Mouse (Mus musculus) ovary, postnatal 10 days (tissue): ENCODE data around the gene Gm1673.
A peak's percentile ranks its signal among the peaks of the same experiment; 100 is the strongest.
"Not testable (repeated sequence)": the region's sequence is repeated elsewhere in the genome, so short reads cannot be mapped to it uniquely, and the experiment has no call there.

Experiments used
- DNase-seq: peaks from one replicate; pipeline ENCODE4 v3.0.0; 2022; ENCODE audit warnings: low spot score

The Gm1673 gene

GRCm38 (mm10) chr5:33983309-33984121 lies at the start of gene Gm1673:
TSS of gene Gm1673 (plus strand) at chr5:33983433.
- peak; percentile 67 for DNase-seq

- no peak for DNase-seq
Observed at GRCm38 (mm10) chr5:33934081-33934480, 49.2 kb upstream of the Gm1673 start.

GRCm38 (mm10) chr5:33934877-33935276 lies 48.4 kb upstream of the Gm1673 start:
- DNase-seq = no peak

GRCm38 (mm10) chr5:33935700-33936111 lies 47.5 kb upstream of the Gm1673 start:
- DNase-seq = no peak

- peak; percentile 93 for DNase-seq
Observed at GRCm38 (mm10) chr5:33936120-33936707, 47.0 kb upstream of the Gm1673 start, which contains the start of gene Nelfa. TSS of gene Nelfa (minus strand) at chr5:33936413.

- no peak for DNase-seq
Observed at GRCm38 (mm10) chr5:33937230-33937629, 46.0 kb upstream of the Gm1673 start.

GRCm38 (mm10) chr5:33938448-33938847 lies 44.8 kb upstream of the Gm1673 start:
- DNase-seq = no peak

GRCm38 (mm10) chr5:33947035-33947434 lies 36.2 kb upstream of the Gm1673 start:
- DNase-seq = not testable (repeated sequence)

- DNase-seq = no peak
Observed at GRCm38 (mm10) chr5:33948314-33948713, 34.9 kb upstream of the Gm1673 start.

- no peak for DNase-seq
Observed at GRCm38 (mm10) chr5:33953471-33954185, 29.6 kb upstream of the Gm1673 start.

GRCm38 (mm10) chr5:33954354-33954753 lies 28.9 kb upstream of the Gm1673 start:
- DNase-seq = peak; percentile 24

GRCm38 (mm10) chr5:33955868-33956267 lies 27.4 kb upstream of the Gm1673 start:
- no peak for DNase-seq

GRCm38 (mm10) chr5:33959382-33959781 lies 23.9 kb upstream of the Gm1673 start:
- no peak for DNase-seq

- DNase-seq = no peak
Observed at GRCm38 (mm10) chr5:33974736-33975135, 8.5 kb upstream of the Gm1673 start.

GRCm38 (mm10) chr5:33976267-33976666 lies 7.0 kb upstream of the Gm1673 start:
- DNase-seq = no peak

- no peak for DNase-seq
Observed at GRCm38 (mm10) chr5:33982731-33983259, 438 bp upstream of the Gm1673 start.

- no peak for DNase-seq
Observed at GRCm38 (mm10) chr5:33994671-33995625, 11.7 kb downstream of the Gm1673 start.

- no peak for DNase-seq
Observed at GRCm38 (mm10) chr5:33995843-33996693, 12.8 kb downstream of the Gm1673 start, which contains the start of gene Nat8l. TSS of gene Nat8l (plus strand) at chr5:33995984.

GRCm38 (mm10) chr5:33996694-33997045 lies 13.4 kb downstream of the Gm1673 start:
- no peak for DNase-seq

GRCm38 (mm10) chr5:33997051-33997741 lies 14.0 kb downstream of the Gm1673 start:
- DNase-seq = peak; percentile 27
